Mouse (Mus musculus) thymus, postnatal 25 days (tissue): ENCODE measurements around the gene Coq3.
A peak's percentile ranks its signal among the peaks of the same experiment; 100 is the strongest.

Experiments used
- DNase-seq: peaks from one replicate; pipeline ENCODE4 v3.0.0; 2022

Coq3 gene

GRCm38 (mm10) chr4:21879565-21880220 is at the start of gene Coq3:
Gene Coq3 (plus strand): TSS chr4:21879673.
- DNase-seq, result peak; percentile 84

DNA sequence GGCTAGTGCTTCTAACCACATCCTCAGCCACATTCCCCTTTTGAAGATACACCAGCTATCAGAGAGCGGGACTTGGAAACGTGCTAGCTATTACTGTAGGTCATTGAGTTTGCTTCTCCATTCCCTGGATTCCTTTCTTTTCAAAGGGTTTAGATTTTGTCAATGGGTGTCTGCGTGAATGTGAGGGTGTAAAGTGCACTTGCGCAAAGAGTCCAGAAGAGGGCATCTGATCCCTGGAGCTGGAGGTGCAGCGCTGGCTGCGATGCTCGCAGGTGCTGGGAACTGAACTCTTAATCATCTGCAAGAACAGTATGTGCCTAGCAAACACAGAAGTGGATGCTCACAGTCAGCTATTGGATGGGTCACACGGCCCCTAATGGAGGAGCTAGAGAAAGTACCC is 46.6 kb upstream of the Coq3 start:
- no peak for DNase-seq

DNA sequence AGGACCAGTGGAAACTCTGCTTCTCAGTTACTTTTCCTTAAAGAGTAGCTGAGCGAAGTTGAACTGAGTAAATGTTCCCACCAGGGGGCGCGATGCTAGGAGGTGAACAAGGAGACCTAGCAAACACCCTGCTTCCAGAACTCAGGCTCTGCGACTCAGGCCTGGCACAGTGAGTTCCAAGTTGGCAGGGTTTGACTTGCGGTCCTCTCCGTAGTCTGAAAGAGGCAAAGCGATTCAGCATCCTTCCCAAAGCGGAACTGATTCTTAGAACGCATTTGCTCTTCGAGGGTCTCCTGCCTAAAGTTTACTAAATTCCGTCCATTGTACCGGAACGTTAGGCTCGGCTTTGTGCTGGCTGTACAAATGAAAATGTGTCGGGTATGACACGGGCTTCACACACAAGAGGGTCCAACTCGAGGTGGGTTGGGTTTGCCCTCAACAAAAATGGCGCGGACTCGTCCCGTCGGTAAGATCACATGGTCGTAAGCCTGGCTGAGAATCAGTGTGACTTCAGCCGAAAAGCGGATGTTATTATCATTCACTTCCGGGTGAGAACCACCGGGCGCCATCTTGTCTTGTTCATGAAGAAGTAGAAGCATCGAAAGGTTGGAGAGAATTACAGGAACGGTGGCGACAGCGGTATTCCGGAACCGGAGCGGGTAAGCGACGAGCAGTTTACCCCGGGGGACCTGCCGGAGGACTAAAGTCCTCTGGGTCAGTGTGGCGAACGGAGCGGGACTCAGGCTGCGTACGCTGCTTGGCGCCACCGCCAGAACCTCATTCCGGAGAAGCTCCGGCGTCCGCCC is 31.8 kb upstream of the Coq3 start, which contains the start of gene Pnisr:
Pnisr (plus strand) TSS at position 103 of the 806 bp plus-strand sequence.
- peak; percentile 90 for DNase-seq

GRCm38 (mm10) chr4:21848287-21848630 is 31.2 kb upstream of the Coq3 start:
- DNase-seq, result peak; percentile 89

- DNase-seq, result no peak
These were observed 22.0 kb upstream of the Coq3 start for GRCm38 (mm10) chr4:21857481-21857880.

DNA sequence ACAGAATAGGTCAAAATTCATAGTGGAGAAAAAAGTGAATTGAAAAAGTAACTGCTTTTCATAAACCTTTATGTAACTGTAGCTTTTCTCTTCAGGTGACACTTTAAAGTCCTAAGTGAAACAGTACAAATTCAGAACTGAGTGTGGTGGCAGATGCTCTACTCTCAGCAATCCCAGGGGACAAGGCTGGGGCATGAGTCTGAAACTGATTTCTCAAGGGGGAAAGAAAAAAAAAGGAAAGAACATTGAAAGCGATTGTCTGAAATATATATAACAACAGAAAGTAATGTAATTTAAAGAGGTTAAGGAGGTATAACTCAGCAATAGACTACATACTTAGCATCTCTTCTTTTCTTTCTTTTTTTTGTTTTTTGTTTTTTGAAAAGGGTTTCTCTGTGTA is 14.2 kb upstream of the Coq3 start:
- DNase-seq, result no peak

DNA sequence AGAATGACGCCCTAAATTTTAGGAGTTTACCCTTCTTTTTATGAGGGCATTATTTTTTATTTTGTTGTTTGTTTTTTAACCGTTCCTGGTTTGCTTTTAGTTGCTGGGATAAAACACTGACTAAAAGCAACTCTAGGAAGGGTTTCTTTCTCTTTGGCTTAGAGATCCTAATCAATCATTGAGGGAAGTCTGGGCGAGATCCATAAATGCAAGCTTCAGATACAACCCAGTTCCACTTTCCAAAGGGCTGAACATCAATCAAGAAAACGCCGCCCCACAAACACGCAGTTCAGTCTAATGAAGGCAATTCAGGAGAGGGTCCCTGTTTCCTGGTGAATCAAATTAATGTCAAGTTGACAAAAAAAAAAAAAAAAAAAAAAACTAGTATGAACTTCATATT is 697 bp upstream of the Coq3 start:
- DNase-seq, result no peak

DNA sequence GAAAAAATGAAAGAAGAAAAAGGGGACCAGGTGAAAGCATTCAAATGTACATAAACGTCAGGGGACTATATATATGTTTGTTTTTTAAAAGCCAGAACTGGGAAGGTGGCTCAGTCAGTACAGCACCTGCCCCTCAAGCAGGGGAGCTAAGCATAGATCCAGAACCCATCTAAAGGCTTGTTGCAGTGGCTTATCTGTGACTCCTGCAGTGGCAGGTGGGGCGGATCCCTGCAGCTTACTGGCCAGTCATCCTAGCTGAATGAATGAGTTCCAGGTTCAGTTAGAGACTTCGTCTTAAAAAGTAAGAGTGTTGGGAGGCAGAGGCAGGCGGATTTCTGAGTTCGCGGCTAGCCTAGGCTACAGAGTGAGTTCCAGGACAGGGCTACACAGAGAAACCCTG is 3.3 kb downstream of the Coq3 start:
- DNase-seq, result no peak

GRCm38 (mm10) chr4:21885831-21886230 is 6.4 kb downstream of the Coq3 start:
- DNase-seq, result no peak

DNA sequence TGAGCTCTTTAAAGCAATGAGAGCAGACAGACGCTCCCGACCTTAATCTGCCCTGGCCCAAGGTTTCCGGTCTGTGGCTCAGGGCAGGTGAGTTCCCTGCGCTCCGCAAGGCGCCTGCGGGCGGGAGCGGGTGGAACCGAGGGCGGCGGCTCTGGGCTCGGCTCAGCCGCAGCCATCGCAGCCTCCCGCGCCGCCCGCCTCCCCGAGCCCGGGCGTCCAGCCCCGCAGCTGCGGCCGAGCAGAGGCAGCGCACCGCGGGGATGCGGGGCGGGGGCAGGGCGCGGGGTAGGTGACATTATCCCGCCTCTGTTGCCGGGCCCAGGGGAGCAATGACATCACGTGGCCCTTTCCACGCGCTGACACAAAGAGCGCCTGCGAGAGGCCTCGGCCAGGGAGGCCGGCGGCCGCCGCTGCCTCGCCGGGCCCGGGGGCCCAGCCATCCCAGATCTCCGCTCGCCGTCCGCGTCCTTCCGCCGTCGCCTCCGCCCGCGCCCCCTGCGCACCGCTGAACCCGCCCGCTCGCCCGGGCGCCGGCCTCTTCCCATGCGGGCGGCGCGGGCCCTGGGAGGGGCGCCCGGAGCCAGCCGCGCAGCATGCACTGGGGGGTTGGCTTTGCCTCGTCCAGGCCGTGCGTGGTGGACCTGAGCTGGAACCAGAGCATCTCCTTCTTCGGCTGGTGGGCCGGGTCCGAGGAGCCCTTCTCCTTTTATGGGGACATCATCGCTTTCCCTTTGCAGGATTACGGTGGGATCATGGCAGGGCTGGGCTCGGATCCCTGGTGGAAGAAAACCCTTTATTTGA is 51.7 kb downstream of the Coq3 start, which contains the start of gene Faxc:
Faxc (plus strand) TSS at position 359 of the 801 bp plus-strand sequence.
- DNase-seq, result no peak

GRCm38 (mm10) chr4:21931772-21932630 is 52.5 kb downstream of the Coq3 start:
- no peak for DNase-seq

- DNase-seq, result no peak
These were observed 55.9 kb downstream of the Coq3 start for GRCm38 (mm10) chr4:21935378-21935777.

- DNase-seq, result no peak
These were observed 57.0 kb downstream of the Coq3 start for GRCm38 (mm10) chr4:21936424-21936823.

GRCm38 (mm10) chr4:21937890-21938289 is 58.4 kb downstream of the Coq3 start:
- no peak for DNase-seq

- DNase-seq, result no peak
These were observed 65.2 kb downstream of the Coq3 start for GRCm38 (mm10) chr4:21944672-21945071.

GRCm38 (mm10) chr4:21951444-21951843 is 72.0 kb downstream of the Coq3 start:
- peak; percentile 6 for DNase-seq

GRCm38 (mm10) chr4:21952255-21952654 is 72.8 kb downstream of the Coq3 start:
- no peak for DNase-seq

DNA sequence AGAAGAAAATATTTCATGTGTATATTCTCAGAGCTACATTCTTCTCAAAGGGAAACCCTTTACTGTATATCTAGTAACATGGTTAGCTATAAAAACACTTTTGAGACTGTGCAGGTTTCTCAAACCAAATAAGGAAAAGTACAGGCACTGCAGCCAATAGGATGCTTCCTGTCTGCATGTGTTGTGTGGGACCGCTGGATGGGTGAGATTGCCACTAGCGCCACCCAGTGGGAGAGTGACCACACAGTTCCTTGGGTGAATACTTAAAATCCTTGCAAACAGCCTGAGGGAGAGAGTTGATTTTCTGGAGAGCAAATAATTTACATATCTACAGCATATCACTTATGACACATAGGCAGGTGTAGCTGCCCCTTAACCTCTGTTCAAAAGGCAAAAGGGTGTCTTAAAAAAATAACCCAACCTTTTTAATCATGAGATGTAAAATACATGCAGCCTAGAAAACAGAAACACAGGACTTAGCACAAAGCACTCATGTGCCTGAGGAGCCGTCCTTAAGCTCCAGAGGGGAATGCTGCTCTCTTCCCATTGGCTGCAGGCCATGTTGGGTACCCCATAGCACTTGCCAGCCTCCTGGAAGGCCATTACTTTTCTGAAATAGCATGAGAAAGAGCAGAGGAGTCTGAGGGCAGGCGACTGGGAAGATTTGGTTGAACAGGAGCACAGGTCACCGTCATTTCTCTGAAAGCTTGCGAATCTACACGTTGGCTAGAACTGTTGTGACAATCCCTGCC is 78.3 kb downstream of the Coq3 start:
- peak; percentile 57 for DNase-seq
